Mouse (Mus musculus): ENCODE data around the gene Ssu2. TPM values are rescaled to one million over a fixed set of nuclear protein-coding genes. Genes with fewer than 3 reads are reported as not detected.

Gene Ssu2
- polyA plus RNA-seq, 1 experiment from 2014 or later = not detected

DNA sequence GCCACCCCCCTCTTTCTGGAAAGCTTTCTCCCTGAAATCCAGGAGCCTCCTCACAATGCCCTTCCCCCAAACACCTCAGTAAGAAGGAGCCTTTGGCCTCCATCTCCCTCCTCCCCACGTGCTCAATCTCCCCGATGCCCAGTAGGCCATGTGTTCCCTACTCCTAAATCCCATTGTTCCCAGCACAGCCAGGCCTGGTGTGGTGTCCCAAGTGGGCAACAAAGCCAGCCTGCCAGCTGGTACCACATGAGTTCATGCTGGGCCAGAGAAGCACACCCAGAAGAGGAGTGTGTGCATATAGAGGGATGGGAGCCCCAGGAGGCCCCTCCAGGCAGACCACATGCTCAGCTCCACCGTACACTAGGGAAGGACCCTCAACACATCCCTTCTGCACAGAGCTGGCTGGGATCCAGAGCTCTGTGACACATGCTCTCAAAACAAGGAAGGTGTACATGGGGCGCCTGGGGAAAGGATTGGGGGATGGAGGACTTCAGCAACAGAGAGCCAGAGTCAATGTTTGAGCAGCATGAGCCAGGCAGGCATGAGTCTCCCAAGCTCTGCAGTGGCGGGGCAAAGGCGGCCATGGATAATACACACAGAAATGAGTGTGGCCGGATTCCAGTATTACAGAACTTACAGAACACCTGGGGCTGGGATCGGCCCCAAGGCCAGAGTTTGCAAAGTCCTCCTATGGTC is 4.7 kb downstream of the Ssu2 start:
- in situ Hi-C loops (cut with MboI; ENCODE audit: low pct_unique_long_range_greater_than_20kb) = no loop called here
- peaks cover 3% of the 10 kb centered on the region for H3K27me3 ChIP-seq
- ChIA-PET POLR2A (no interaction called here), CTCF (interaction anchor here (1.4 kb wide), 1 partner anchor 186 kb away, joined by 4 read pairs; no protein-coding TSS in a partner anchor)
- no peak for ATAC-seq
- TF ChIP-seq CTCF (IDR thresholded peaks at IDR 0.05) = no peak
- no peak for DNase-seq (ENCODE audit: low read depth, low spot score)

DNA sequence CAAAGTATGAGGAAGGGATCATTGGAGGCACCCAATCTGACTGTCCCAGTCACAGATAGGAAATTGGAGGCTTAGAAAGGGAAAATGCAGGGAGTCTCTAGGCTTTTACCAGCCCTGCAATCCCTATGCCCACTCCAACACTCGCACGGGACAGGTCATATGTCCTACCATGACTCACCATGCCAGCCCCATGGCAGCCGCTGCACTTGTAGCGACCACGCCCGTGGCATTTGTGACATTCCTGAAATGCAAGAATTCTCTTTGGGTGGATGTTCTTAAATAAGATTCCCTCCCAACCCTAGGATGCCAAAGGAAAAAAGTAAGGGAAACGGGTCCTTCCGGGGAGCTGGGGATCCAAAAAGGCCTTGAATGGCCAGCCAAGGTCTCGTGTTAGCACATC is 8.8 kb downstream of the Ssu2 start:
- in situ Hi-C loops (cut with MboI; ENCODE audit: low pct_unique_long_range_greater_than_20kb) = no loop called here
- POLR2A ChIA-PET = no interaction called here
- CTCF ChIA-PET = interaction anchor here (1.0 to 1.2 kb wide), 2 partner anchors 14 to 187 kb away, joined by 3 read pairs; no protein-coding TSS in a partner anchor
- no peaks in the 10 kb centered on the region for H3K27me3 ChIP-seq
- DNase-seq (ENCODE audit: low read depth, low spot score) (no peak), ATAC-seq (peak; percentile 34)
- TF ChIP-seq CTCF (IDR thresholded peaks at IDR 0.05) = no peak

DNA sequence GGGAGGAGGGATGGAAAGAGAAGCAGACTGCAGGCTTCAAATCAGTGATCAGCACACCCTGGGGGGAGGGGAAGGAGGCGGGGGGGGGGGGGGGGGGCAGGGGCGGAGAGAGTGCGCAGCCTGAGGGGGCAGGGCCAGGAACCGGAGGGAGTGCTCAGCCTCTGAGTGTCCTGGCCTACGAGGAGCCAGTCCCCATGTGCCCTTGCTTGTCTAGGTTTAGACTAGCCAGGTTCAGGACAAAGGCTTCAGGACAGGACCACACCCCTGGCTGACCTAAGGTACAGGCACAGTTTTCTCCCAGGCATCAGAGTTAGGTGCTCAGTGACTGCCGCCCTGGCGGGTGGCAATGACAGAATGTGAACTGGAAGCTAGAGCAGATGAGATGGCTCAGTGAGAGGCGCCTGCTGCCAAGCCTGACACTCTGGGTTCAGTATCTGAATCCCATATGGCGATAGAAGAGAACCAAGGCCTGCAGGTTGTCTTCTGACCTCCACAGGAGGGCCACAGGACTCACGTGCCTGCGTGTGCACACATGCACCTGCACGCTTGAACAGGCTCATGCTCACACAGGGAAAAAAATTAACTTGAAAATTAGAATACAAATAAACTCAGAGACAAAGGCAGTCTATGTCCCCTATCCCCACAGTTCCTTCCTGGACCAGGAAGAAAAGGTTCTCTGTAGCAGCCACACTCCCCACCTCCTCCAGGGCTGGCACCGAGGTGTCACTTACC is 12.0 kb downstream of the Ssu2 start:
- ATAC-seq (no peak), DNase-seq (ENCODE audit: low read depth, low spot score) (no peak)
- ChIA-PET CTCF (no interaction called here), POLR2A (no interaction called here)
- no peak for TF ChIP-seq CTCF (IDR thresholded peaks at IDR 0.05)
- no peaks in the 10 kb centered on the region for H3K27me3 ChIP-seq
- in situ Hi-C loops (cut with MboI; ENCODE audit: low pct_unique_long_range_greater_than_20kb) = no loop called here

DNA sequence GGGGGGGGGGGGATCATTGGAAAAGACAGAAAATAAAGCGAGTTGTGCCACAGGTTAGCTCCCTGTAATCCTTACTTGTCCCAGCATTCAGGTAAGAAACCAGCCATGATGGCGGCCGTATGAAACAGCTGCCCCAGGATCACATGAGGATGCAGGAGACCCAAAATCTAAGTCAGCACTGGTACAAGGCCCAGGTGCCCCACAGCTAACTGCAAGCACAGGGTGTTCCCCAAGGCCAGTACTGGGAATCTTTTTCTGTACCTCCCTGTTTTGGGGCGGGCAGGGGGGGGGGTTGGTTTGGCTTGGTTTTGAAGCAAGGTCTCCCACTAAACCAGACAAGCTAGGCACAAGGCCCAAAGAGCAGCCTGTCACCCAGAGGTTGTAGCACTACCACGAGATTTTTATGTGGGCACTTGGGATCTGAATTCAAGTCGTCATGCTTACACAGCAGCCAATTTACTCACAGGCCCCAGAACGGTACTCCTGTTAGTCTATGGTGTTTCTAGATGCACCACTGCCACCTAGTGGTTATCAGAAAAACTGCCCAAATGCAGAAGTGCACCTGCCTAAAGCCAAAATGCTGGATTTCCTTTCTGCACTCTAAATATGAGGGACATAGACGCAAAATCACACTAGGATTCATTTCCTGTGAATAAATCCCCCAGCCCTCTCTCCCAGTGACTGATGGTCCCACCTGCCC is 13.8 kb downstream of the Ssu2 start:
- ChIA-PET CTCF (interaction anchor here (0.7 to 2.2 kb wide), 9 partner anchors 10 to 177 kb away, joined by 3 to 8 read pairs (median 3); no protein-coding TSS in a partner anchor), POLR2A (no interaction called here)
- no peak for ATAC-seq
- in situ Hi-C loops (cut with MboI; ENCODE audit: low pct_unique_long_range_greater_than_20kb) = no loop called here
- no peak for DNase-seq (ENCODE audit: low read depth, low spot score)
- H3K27me3 ChIP-seq = no peaks in the 10 kb centered on the region
- TF ChIP-seq CTCF (IDR thresholded peaks at IDR 0.05) = no peak

DNA sequence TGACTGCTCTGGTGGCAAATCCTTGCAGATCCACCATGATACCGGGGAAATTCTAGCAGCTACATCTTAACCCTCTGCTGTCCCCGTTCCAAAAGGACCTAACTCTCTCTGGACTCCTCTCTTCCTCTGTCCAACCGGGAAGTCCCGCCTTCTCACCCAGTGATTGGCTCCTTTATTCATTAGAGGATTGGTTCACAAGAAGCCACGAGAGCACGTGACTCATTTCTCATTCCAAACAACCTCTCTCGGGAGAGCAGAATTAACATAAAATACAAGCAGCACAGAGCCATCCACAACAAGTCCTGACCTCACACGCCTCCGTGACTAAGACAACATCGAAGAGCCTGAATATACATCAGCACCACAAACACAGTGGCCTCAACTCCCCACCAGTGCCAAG is 22.5 kb downstream of the Ssu2 start:
- no peak for ATAC-seq
- no peaks in the 10 kb centered on the region for H3K27me3 ChIP-seq
- in situ Hi-C loops (cut with MboI; ENCODE audit: low pct_unique_long_range_greater_than_20kb) = no loop called here
- no peak for DNase-seq (ENCODE audit: low read depth, low spot score)
- ChIA-PET POLR2A (no interaction called here), CTCF (interaction anchor here (1.1 to 4.7 kb wide), 3 partner anchors 14 to 167 kb away, joined by 3 to 28 read pairs (median 3); no protein-coding TSS in a partner anchor)
- TF ChIP-seq CTCF (IDR thresholded peaks at IDR 0.05) = no peak

DNA sequence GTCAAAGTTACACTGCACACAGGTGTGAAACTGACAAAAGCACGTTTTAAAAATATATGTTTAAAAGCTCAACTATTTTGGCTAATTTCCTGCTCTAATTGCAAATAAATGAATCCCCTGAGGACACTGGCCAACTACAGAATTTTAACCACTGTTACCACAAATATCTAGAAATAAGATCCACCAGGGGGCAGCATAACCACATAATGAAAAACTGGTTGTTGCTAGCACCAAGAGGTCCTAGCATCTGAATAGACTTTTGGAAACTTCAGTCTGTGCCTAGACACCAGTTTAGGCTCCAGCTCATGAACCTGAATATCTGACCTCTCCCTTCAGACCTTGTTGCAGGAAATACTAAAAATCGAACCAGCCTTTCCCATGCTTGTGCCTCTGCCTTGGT is 23.2 kb downstream of the Ssu2 start:
- in situ Hi-C loops (cut with MboI; ENCODE audit: low pct_unique_long_range_greater_than_20kb) = loop anchor here (5.0 kb wide), 1 partner anchor 152 kb away; no protein-coding TSS in a partner anchor
- ATAC-seq (no peak), DNase-seq (ENCODE audit: low read depth, low spot score) (no peak)
- TF ChIP-seq CTCF (IDR thresholded peaks at IDR 0.05) = peak; percentile 49
- H3K27me3 ChIP-seq = no peaks in the 10 kb centered on the region
- POLR2A ChIA-PET = no interaction called here
- CTCF ChIA-PET = interaction anchor here (0.8 to 4.7 kb wide), 8 partner anchors 9 to 166 kb away, joined by 3 to 28 read pairs (median 3); no protein-coding TSS in a partner anchor

DNA sequence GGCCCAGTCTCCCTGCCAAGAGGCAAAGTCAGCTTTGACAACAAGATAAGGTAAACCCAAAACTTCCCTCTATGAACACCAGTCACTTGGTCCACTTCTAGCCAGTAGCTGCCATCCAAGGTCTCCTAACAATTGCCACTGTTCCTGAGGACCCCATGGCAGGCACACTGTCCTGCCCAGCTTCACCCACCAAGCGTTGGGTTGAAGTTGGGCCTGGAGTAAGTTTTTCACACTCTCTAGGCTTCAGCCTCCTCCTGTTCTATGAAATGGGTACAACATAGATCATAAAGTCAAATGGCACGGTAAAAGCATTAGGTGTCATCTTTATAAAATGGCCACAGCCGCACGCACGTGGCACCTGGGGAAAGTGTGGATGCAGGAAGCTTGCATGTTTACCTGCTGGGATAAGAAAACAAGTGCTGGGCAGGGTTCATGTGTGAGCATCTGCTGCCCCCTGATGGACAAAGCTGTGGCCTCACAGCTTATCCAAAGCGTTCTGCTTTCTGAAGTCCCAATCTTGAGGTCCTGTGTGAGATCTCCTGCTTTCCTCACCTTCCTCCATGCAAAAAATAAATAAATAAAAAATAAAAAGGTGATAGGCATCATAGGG is 25.4 kb downstream of the Ssu2 start:
- CTCF ChIA-PET = interaction anchor here (0.9 to 4.7 kb wide), 16 partner anchors 11 to 580 kb away, joined by 3 to 28 read pairs (median 4); no protein-coding TSS in a partner anchor
- POLR2A ChIA-PET = interaction anchor here (0.5 to 1.6 kb wide), 3 partner anchors 10 to 159 kb away, joined by 3 read pairs; no protein-coding TSS in a partner anchor
- DNase-seq (ENCODE audit: low read depth, low spot score) (peak; percentile 17), ATAC-seq (peak; percentile 42)
- in situ Hi-C loops (cut with MboI; ENCODE audit: low pct_unique_long_range_greater_than_20kb) = loop anchor here (5.0 kb wide), 1 partner anchor 150 kb away; no protein-coding TSS in a partner anchor
- peak; percentile 96 for TF ChIP-seq CTCF (IDR thresholded peaks at IDR 0.05)
- no peaks in the 10 kb centered on the region for H3K27me3 ChIP-seq

DNA sequence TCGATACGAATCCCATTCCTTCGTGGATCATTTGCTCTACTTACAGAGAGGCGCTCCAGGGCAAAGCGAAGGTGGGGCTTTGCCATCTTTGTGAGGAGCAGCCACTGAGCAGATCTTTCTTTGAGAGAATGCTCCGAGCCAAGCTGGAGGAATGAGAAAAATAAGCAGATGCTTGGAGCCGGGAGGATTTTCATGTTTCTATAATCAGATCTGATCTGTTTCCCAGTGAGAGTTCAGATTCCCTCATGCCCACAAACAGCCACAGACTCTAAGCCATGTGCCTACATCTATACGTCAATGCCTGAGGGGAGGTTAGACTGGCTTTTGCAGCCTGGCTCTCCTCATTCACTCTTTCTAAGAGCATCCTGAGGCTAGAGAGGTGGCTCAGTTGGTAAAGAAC is 27.1 kb downstream of the Ssu2 start:
- H3K27me3 ChIP-seq = no peaks in the 10 kb centered on the region
- DNase-seq (ENCODE audit: low read depth, low spot score) (no peak), ATAC-seq (no peak)
- in situ Hi-C loops (cut with MboI; ENCODE audit: low pct_unique_long_range_greater_than_20kb) = loop anchor here (5.0 kb wide), 1 partner anchor 148 kb away; no protein-coding TSS in a partner anchor
- no peak for TF ChIP-seq CTCF (IDR thresholded peaks at IDR 0.05)
- POLR2A ChIA-PET = no interaction called here
- CTCF ChIA-PET = interaction anchor here (2.5 kb wide), 1 partner anchor 163 kb away, joined by 9 read pairs; no protein-coding TSS in a partner anchor

DNA sequence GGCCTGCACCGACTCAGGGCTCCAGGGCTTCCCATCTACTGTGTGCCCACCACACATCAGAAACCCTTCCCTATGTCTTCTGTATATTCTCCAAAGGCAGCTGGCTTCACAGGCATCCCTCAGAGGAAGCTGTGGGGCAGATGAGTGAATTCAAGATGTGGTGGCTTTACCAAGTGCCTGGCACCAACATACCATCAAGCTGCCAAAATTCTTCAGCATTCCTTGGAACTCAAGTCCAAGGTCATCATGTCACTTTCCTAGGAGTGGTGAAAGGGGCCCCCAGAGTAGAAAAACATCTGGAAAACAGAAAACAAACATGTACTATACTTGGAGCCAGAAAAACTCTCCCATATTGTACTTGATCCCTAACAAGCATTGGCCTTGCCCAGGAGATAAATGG is 28.5 kb downstream of the Ssu2 start:
- CTCF ChIA-PET = interaction anchor here (1.2 to 2.5 kb wide), 3 partner anchors 13 to 162 kb away, joined by 3 to 9 read pairs (median 6); no protein-coding TSS in a partner anchor

DNA sequence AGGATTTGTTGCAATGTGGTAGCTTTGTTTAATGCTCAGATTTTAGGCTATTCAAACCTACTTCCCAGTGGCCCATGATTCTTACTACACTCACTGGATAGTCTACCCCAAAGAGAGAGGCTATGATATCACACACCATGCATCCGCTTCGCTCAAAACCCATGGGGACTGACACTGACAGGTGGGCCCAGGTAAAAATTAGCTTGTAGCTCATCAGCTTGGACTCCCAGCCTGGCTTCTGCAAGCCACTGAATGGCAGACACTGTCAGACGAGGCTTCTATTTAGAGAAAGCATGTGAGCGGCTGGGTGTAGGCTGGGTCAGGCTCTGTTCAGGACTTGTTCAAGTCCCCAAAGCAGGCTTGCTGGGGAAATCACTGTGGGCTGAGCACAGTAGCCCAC is 37.4 kb downstream of the Ssu2 start:
- in situ Hi-C loops (cut with MboI; ENCODE audit: low pct_unique_long_range_greater_than_20kb) = no loop called here
- no peak for DNase-seq (ENCODE audit: low read depth, low spot score)
- CTCF ChIA-PET = interaction anchor here (0.8 to 1.5 kb wide), 4 partner anchors 10 to 153 kb away, joined by 3 to 5 read pairs (median 4); no protein-coding TSS in a partner anchor
- ATAC-seq = no peak
- H3K27me3 ChIP-seq = no peaks in the 10 kb centered on the region
- TF ChIP-seq CTCF (IDR thresholded peaks at IDR 0.05) = no peak
- POLR2A ChIA-PET = no interaction called here

More for the DNA sequence above, 28.5 kb downstream of the Ssu2 start:
- in situ Hi-C loops (cut with MboI; ENCODE audit: low pct_unique_long_range_greater_than_20kb) = no loop called here
- DNase-seq (ENCODE audit: low read depth, low spot score) (no peak), ATAC-seq (no peak)
- POLR2A ChIA-PET = no interaction called here
- no peaks in the 10 kb centered on the region for H3K27me3 ChIP-seq
- no peak for TF ChIP-seq CTCF (IDR thresholded peaks at IDR 0.05)

All from Patski (cell line).